Mouse (Mus musculus) layer of hippocampus, postnatal 25 days (tissue): ENCODE data around the gene Btnl10. TPM values are rescaled to one million over a fixed set of nuclear protein-coding genes. Genes with fewer than 3 reads are reported as not detected.

ENCODE experiments used
- DNase-seq, 2 experiments: peaks; one replicate each; pipeline ENCODE4 v3.0.0; 2022; ENCODE audit warnings: mixed read lengths in 2 of 2, low spot score in 1 of 2; ENCODE audit errors: extremely low spot score in 1 of 2
- microRNA-seq, 2 experiments: library from miRNA; unstranded; fragments of <30 nt; microRNA quantifications; one replicate each; pipeline ENCODE4 v1.2.0; 2021
- total RNA-seq, 2 experiments: library from RNA; stranded (reverse); gene quantifications; 2 replicates each; pipeline ENCODE4 v1.2.3; 2021

The Btnl10 gene
- total RNA-seq, 2 experiments from 2014 or later: not detected

DNA sequence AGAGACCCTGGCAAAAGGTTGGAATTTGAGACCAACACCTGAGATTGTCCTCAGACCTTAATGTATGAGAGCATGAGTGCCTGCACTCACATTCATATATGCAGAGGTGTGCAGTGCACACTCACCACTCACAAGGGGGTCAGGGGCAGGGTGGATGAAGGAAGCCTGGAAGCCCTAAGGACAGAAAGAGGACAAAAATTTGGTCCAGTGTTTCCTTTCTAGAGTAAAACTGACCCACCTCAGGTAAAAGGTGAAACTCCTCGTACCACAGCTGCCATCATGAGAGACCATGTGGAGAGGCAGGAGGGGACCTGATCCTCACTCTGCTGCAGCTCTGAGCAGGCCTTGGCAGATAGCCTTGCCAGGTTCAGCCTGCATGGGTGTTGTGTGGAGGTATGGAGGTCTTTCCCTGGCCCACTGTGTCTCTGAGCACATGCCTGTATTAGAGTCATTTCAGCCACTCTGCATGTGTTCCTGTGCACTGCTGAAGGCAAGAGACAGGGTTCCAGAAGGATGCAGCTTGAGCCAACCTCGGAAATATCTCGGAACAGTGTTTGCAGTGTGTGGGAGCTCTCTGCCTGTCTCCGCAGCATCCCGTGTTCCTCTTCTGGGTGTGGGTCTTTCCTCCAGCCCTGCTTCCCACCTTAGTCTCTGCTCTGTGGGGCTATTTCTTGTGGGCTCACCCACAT, 39.7 kb downstream of the Btnl10 start:
- no peak for DNase-seq

DNA sequence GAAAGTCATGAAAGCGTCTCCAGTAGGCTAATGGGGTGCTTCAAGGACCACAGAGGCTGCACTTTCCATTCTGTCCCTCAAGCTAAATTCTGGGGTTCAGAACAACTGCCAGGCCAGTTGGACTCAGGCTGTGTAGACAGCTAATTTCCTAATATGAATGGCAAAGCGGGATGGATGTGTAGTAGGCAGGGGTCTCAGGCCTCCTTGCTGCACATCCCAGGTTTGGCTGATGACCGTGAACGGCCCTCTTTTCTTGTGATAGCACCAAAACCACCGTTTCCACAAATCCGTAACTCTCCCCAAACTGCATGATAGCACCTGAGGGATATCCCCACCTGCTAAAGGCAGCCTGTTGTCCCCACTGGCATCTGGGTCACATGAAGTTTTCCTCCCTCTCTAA, 40.8 kb downstream of the Btnl10 start:
- DNase-seq: no peak

- no peak for DNase-seq
Measured at GRCm38 (mm10) chr11:58959186-58959825, 41.6 kb downstream of the Btnl10 start.

GRCm38 (mm10) chr11:58959921-58960465, 42.3 kb downstream of the Btnl10 start:
- peak; percentile 62 to 65 for DNase-seq

DNA sequence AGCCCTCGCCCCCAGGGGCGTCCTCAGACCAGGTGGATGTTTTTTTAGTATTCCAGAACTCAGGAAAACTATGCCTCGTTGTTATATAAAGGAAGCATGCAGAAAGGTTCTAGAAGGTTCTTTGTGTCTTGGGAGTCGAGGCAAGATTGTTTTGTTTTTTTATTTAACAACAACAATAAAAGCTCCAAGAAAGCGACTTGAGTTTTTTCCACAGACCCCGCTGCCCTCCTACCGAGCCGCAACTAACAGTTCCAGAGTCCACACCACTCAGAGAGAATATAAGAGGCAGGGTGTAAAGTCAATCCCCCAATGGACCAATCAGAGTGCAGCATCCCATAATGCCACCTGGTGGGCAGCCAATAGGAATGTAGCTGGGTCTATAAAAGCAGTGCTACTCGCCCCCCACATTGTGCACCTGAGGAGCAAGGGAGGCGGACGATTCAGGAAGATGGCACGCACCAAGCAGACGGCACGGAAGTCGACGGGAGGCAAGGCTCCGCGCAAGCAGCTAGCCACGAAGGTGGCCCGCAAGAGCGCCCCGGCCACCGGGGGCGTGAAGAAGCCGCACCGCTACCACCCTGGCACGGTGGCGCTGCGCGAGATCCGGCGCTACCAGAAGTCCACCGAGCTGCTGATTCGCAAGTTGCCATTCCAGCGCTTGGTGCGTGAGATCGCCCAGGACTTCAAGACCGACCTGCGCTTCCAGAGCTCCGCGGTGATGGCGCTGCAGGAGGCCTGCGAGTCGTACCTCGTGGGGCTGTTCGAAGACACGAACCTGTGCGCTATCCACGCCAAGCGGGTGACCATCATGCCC, 43.9 kb downstream of the Btnl10 start:
- no peak for DNase-seq

DNA sequence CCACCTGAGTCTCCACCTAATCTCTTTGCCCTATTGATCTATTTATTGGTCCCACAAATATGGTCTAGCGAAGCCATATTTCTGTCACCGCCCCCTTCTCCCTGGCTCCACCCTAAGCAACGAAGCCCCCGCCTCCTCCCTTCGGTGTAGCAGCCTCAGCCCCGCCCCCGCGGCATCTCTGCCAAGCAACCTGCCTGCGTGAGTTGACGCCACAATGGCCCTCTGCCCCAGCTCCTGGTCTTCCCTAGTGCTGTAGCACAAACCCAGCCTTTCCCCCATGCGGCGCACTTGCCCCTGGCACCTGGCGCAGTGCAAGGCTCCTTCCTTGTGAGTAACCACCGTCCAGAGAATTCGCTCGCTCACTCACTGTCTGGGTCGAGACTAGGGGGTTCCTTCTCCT, 45.8 kb downstream of the Btnl10 start:
- DNase-seq: no peak

DNA sequence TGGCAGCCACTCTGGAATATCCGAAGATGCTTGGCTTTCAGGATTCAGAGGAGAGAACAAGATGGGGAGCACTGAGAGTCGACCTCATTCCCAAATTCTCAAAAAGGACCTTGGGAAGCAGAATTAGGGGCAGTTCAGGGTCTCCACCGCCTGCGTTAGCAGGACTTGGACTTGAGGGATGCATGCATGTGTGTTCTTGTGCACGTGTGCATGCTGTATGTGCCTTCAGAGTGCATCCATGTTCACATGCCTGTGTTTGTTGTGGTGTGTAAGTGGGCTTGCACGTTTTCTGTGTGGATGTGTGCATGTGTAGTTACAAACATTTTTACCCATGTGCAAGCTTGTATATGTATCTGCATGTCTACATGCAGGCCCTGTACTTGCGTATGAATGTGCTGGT, 46.5 kb downstream of the Btnl10 start:
- DNase-seq: no peak

GRCm38 (mm10) chr11:58965001-58965760, 47.5 kb downstream of the Btnl10 start:
- DNase-seq: no peak

- no peak for DNase-seq
Measured at GRCm38 (mm10) chr11:58967346-58967745, 49.6 kb downstream of the Btnl10 start.

- no peak for DNase-seq
Measured at GRCm38 (mm10) chr11:58968551-58968950, 50.8 kb downstream of the Btnl10 start.

GRCm38 (mm10) chr11:58969027-58969426, 51.3 kb downstream of the Btnl10 start:
- no peak for DNase-seq

- no peak for DNase-seq
Measured at GRCm38 (mm10) chr11:58969659-58970058, 52.0 kb downstream of the Btnl10 start.

GRCm38 (mm10) chr11:58970831-58971530, 53.3 kb downstream of the Btnl10 start:
- no peak for DNase-seq

GRCm38 (mm10) chr11:58971796-58972195, 54.1 kb downstream of the Btnl10 start:
- no peak for DNase-seq

- no peak for DNase-seq
Measured at GRCm38 (mm10) chr11:58974414-58974813, 56.7 kb downstream of the Btnl10 start.

Small RNAs within 50 kb of the gene (microRNA-seq; reads per million reads assigned to microRNA genes)
- gene Gm44313: 0 to 0.20 reads per million in 2 experiments

Other genes starting within 250 kb of the Btnl10 start
- not detected for gene Olfr320, start 236.8 kb upstream of the Btnl10 start, total RNA-seq
- not detected for gene Olfr319, start 218.7 kb upstream of the Btnl10 start, total RNA-seq
- under 1 TPM in 1 of 2 experiments, not detected in 1; 0.09 TPM for gene Olfr318, start 193.9 kb upstream of the Btnl10 start, total RNA-seq
- under 1 TPM; 0.10 to 0.33 TPM for gene Olfr317, start 178.7 kb upstream of the Btnl10 start, total RNA-seq
- under 1 TPM; 0.31 to 0.34 TPM for gene Olfr316, start 165.2 kb upstream of the Btnl10 start, total RNA-seq
- not detected for gene Olfr315, start 144.7 kb upstream of the Btnl10 start, total RNA-seq
- not detected for gene Olfr314, start 135.0 kb upstream of the Btnl10 start, total RNA-seq
- gene Fam183b, start 115.9 kb upstream of the Btnl10 start, total RNA-seq: 1 to 10 TPM; 5.9 to 7.2 TPM
- not detected for gene Olfr313, start 102.9 kb upstream of the Btnl10 start, total RNA-seq
- gene Olfr312, start 88.7 kb upstream of the Btnl10 start, total RNA-seq: not detected
- not detected for gene Olfr311, start 78.7 kb upstream of the Btnl10 start, total RNA-seq
- gene Gm12258, start 70.8 kb upstream of the Btnl10 start, total RNA-seq: 10 to 100 TPM; 17.9 to 20.3 TPM
- 10 to 100 TPM in 1 of 2 experiments, 1 to 10 TPM in 1; 7.1 to 10.2 TPM for gene 2810021J22Rik, start 50.7 kb upstream of the Btnl10 start, total RNA-seq
- gene Zfp39, start 13.7 kb upstream of the Btnl10 start, total RNA-seq: 1 to 10 TPM; 9.2 to 9.3 TPM
- gene Rnf187, start 21.0 kb downstream of the Btnl10 start, total RNA-seq: 100 to 1,000 TPM; 505 to 581 TPM
- gene Hist3h2ba, start 31.0 kb downstream of the Btnl10 start, total RNA-seq: 100 to 1,000 TPM in 1 of 2 experiments, 10 to 100 TPM in 1; 99.0 to 107 TPM
- 10 to 100 TPM; 66.0 to 73.9 TPM for gene Hist3h2a, start 36.8 kb downstream of the Btnl10 start, total RNA-seq
- 1 to 10 TPM; 5.3 to 5.5 TPM for gene Trim17, start 36.8 kb downstream of the Btnl10 start, total RNA-seq
- 10 to 100 TPM; 26.2 to 29.7 TPM for gene Trim11, start 60.2 kb downstream of the Btnl10 start, total RNA-seq
- 1 to 10 TPM; 1.5 to 2.2 TPM for gene Obscn, start 218.5 kb downstream of the Btnl10 start, total RNA-seq
- 1 to 10 TPM; 7.8 to 9.4 TPM for gene Iba57, start 245.8 kb downstream of the Btnl10 start, total RNA-seq